Mouse (Mus musculus): ENCODE measurements around the gene Cdh13. TPM values are rescaled to one million over a fixed set of nuclear protein-coding genes. Genes with fewer than 3 reads are reported as not detected.
A peak's percentile ranks its signal among the peaks of the same experiment; 100 is the strongest.

Gene Cdh13
- polyA plus RNA-seq, 1 experiment from 2014 or later: 0.53 TPM

GRCm38 (mm10) chr8:118685863-118686262 is 402.3 kb downstream of the Cdh13 start:
- no peak overlapping the region for H3K27ac ChIP-seq (ENCODE audit: low read depth)
- TF ChIP-seq EP300 (IDR thresholded peaks at IDR 0.05; ENCODE audit: low read depth) (no peak), CTCF (IDR thresholded peaks at IDR 0.05; ENCODE audit: low read depth) (no peak)
- no peak for ATAC-seq

DNA sequence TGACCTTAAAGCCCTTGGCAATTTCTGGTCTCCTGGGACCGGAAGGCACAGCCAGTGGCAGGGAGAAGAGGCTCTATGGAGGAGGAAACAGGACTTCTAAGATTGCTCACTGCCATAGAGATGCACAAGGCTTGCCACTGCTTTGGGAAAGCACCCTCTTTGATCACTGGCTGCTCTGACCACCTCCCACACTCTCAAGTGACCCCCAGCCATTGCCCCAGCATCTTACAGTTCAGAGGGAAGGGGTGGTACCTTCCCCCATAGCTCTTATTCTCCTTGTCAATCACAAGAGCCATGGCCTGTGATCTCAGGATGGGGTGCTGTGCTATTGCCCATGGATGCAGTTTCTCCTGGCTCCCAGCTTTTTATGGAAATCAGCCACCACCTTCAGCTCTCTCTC is 406.3 kb downstream of the Cdh13 start:
- Histone ChIP-seq H3K4me2 (ENCODE audit: low read depth, low read length) (no peak overlapping the region), H3K9ac (replicated peaks) (no peak overlapping the region), H3K4me3 (ENCODE audit: low read depth, low read length) (no peak overlapping the region), H3K27ac (ENCODE audit: low read depth) (no peak overlapping the region), H3K27me3 (ENCODE audit: insufficient read depth, low read length) (no peaks in the 10 kb centered on the region), H3K36me3 (replicated peaks; ENCODE audit: insufficient read depth, low read length) (no peaks in the 10 kb centered on the region), H3K4me1 (ENCODE audit: insufficient read depth) (no peaks in the 10 kb centered on the region), H3K9me3 (ENCODE audit: low read length) (no peaks in the 10 kb centered on the region)
- no peak for TF ChIP-seq EP300 (IDR thresholded peaks at IDR 0.05; ENCODE audit: low read depth)
- TF ChIP-seq CTCF (IDR thresholded peaks at IDR 0.05; ENCODE audit: low read depth): no peak
- DNase-seq (no peak), ATAC-seq (no peak)
- WGBS (ENCODE audit: insufficient replicate concordance): 45% methylated on average over 1 of the region's 1 CpGs

More at GRCm38 (mm10) chr8:118685863-118686262, 402.3 kb downstream of the Cdh13 start:
- no peaks in the 10 kb centered on the region for H3K27me3 ChIP-seq (ENCODE audit: insufficient read depth, low read length)
- H3K9me3 ChIP-seq (ENCODE audit: low read length): no peaks in the 10 kb centered on the region
- no peak overlapping the region for H3K4me3 ChIP-seq (ENCODE audit: low read depth, low read length)
- H3K9ac ChIP-seq (replicated peaks): no peak overlapping the region
- 83% methylated on average over 1 of the region's 1 CpGs for WGBS (ENCODE audit: insufficient replicate concordance)
- no peaks in the 10 kb centered on the region for H3K4me1 ChIP-seq (ENCODE audit: insufficient read depth)
- no peak overlapping the region for H3K4me2 ChIP-seq (ENCODE audit: low read depth, low read length)
- no peaks in the 10 kb centered on the region for H3K36me3 ChIP-seq (replicated peaks; ENCODE audit: insufficient read depth, low read length)
- DNase-seq: no peak

- WGBS (ENCODE audit: insufficient replicate concordance): 62% methylated on average over 22 of the region's 22 CpGs
- ATAC-seq (peak; percentile 57), DNase-seq (peak; percentile 20)
These were observed 417.9 kb downstream of the Cdh13 start for GRCm38 (mm10) chr8:118701312-118701880.

DNA sequence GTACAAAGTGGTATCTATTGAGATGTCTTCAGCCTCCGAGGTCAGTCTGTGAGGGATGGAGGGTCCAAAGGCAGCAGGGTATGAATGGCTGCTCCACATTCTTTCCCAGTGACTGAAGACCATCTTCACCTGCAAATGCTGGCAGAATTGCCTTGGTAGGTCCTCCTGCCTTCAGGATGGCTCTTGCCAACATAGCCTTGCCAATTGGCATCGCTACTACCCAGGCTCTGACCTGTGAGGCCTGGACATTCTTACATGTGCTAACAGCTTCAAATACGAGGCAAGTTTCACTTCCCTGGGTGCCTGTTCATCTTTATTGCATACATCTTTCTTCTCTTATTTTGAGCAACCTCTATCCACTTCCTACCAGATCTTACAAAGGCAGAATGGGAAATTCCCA is 425.8 kb downstream of the Cdh13 start:
- H3K27ac ChIP-seq (ENCODE audit: low read depth): no peak overlapping the region
- H3K9ac ChIP-seq (replicated peaks): no peak overlapping the region
- WGBS (ENCODE audit: insufficient replicate concordance): 67% methylated on average over 3 of the region's 3 CpGs
- H3K4me1 ChIP-seq (ENCODE audit: insufficient read depth): no peaks in the 10 kb centered on the region
- TF ChIP-seq EP300 (IDR thresholded peaks at IDR 0.05; ENCODE audit: low read depth) (no peak), CTCF (IDR thresholded peaks at IDR 0.05; ENCODE audit: low read depth) (no peak)
- ATAC-seq (no peak), DNase-seq (no peak)
- H3K9me3 ChIP-seq (ENCODE audit: low read length): peaks cover 4% of the 10 kb centered on the region; the same call in 1 of the 2 replicates
- no peaks in the 10 kb centered on the region for H3K27me3 ChIP-seq (ENCODE audit: insufficient read depth, low read length)
- no peaks in the 10 kb centered on the region for H3K36me3 ChIP-seq (replicated peaks; ENCODE audit: insufficient read depth, low read length)
- no peak overlapping the region for H3K4me3 ChIP-seq (ENCODE audit: low read depth, low read length)
- no peak overlapping the region for H3K4me2 ChIP-seq (ENCODE audit: low read depth, low read length)

More at GRCm38 (mm10) chr8:118701312-118701880, 417.9 kb downstream of the Cdh13 start:
- Histone ChIP-seq H3K4me1 (ENCODE audit: insufficient read depth) (no peaks in the 10 kb centered on the region), H3K27ac (ENCODE audit: low read depth) (no peak overlapping the region), H3K27me3 (ENCODE audit: insufficient read depth, low read length) (no peaks in the 10 kb centered on the region), H3K9ac (replicated peaks) (no peak overlapping the region), H3K4me3 (ENCODE audit: low read depth, low read length) (no peak overlapping the region), H3K36me3 (replicated peaks; ENCODE audit: insufficient read depth, low read length) (no peaks in the 10 kb centered on the region), H3K9me3 (ENCODE audit: low read length) (0 out of 2 replicates have a peak, but pooled peaks cover 2% of the 10 kb centered on the region), H3K4me2 (ENCODE audit: low read depth, low read length) (no peak overlapping the region)
- TF ChIP-seq EP300 (IDR thresholded peaks at IDR 0.05; ENCODE audit: low read depth) (no peak), CTCF (IDR thresholded peaks at IDR 0.05; ENCODE audit: low read depth) (no peak)

DNA sequence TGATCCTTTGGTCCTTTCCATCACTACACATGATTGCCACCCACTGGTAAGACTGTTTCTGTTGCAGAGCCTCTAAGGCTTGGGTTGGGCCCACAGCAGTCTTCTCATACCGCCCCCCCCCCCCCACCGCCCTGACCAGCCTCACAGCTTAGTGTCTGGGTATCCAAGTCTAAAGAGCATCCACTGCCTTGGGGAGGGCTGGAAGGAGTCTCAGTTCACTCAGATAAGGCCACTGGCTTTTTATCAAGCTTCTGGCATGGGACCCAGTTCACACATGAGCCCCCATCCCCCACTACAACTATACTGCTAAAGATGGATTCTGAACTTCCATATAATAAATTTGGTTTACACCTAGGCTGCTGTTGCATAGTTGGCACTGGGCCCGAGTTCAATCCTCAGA is 428.1 kb downstream of the Cdh13 start:
- no peaks in the 10 kb centered on the region for H3K36me3 ChIP-seq (replicated peaks; ENCODE audit: insufficient read depth, low read length)
- H3K9ac ChIP-seq (replicated peaks): no peak overlapping the region
- TF ChIP-seq CTCF (IDR thresholded peaks at IDR 0.05; ENCODE audit: low read depth) (no peak), EP300 (IDR thresholded peaks at IDR 0.05; ENCODE audit: low read depth) (no peak)
- ATAC-seq: no peak
- 68% methylated on average over 3 of the region's 3 CpGs for WGBS (ENCODE audit: insufficient replicate concordance)
- H3K27me3 ChIP-seq (ENCODE audit: insufficient read depth, low read length): no peaks in the 10 kb centered on the region
- DNase-seq: no peak
- H3K4me3 ChIP-seq (ENCODE audit: low read depth, low read length): no peak overlapping the region
- H3K4me2 ChIP-seq (ENCODE audit: low read depth, low read length): no peak overlapping the region
- no peaks in the 10 kb centered on the region for H3K4me1 ChIP-seq (ENCODE audit: insufficient read depth)
- H3K27ac ChIP-seq (ENCODE audit: low read depth): no peak overlapping the region
- peaks cover 4% of the 10 kb centered on the region; the same call in 1 of the 2 replicates for H3K9me3 ChIP-seq (ENCODE audit: low read length)

DNA sequence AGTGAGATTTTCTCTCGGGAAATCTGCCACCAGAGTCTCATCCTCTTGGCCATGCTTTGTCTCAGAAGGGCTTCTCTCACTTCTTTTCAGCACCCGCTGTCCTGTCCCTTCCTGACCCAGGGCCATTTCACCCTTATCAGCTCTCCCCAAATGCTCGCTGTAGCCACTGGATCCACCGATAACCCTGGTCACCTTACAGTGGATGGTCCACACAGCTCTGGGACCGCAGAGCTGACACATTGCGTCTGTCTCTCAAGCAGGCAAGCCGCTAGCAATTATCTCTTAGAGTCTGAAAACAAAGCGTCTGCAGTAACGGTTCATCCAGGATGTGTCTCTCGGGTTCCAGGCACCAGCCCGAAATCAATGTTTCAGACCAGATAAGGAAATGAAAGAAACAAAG is 429.6 kb downstream of the Cdh13 start:
- Histone ChIP-seq H3K4me1 (ENCODE audit: insufficient read depth) (no peaks in the 10 kb centered on the region), H3K9me3 (ENCODE audit: low read length) (peaks cover 4% of the 10 kb centered on the region; the same call in 1 of the 2 replicates), H3K9ac (replicated peaks) (no peak overlapping the region), H3K4me2 (ENCODE audit: low read depth, low read length) (no peak overlapping the region), H3K4me3 (ENCODE audit: low read depth, low read length) (no peak overlapping the region), H3K36me3 (replicated peaks; ENCODE audit: insufficient read depth, low read length) (no peaks in the 10 kb centered on the region), H3K27ac (ENCODE audit: low read depth) (no peak overlapping the region), H3K27me3 (ENCODE audit: insufficient read depth, low read length) (no peaks in the 10 kb centered on the region)
- 17% methylated on average over 11 of the region's 11 CpGs for WGBS (ENCODE audit: insufficient replicate concordance)
- TF ChIP-seq EP300 (IDR thresholded peaks at IDR 0.05; ENCODE audit: low read depth) (no peak), CTCF (IDR thresholded peaks at IDR 0.05; ENCODE audit: low read depth) (no peak)
- no peak for ATAC-seq
- no peak for DNase-seq

Data from liver, postnatal 0 days (tissue).